Mouse (Mus musculus) lung, postnatal 0 days (tissue): ENCODE data around the gene Mia2.

Experiments used
- CTCF ChIP-seq: IDR thresholded peaks from 2 replicates; pipeline ENCODE4 v1.5.1; 2016; ENCODE audit warnings: antibody characterized with exemption, mild to moderate bottlenecking
- EP300 ChIP-seq: IDR thresholded peaks from 2 replicates; pipeline ENCODE4 v1.6.1; 2016; ENCODE audit warnings: antibody characterized with exemption, mild to moderate bottlenecking, control low read depth

DNA sequence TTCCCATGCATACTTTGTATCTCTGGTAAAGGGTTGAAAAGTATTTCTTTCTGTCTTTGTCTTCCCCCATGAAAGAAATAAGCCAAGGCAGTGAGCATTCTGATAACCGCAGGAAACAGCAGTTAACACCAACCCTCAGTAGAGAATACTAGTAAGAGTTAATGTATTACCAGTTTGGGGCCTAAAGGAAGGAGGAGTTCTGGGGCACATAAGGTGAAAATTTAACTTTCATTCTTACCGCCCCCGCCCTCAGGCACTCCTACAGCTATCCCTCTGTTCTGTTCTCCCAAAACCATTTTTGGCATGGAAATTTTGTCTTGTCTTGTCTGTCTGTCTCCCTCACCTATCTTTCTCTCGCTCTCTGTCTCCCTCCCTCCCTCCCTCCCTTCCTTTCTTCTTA lies 54.1 kb downstream of the Mia2 start:
- TF ChIP-seq EP300 (no peak), CTCF (no peak)
